Mouse (Mus musculus) layer of hippocampus, postnatal 25 days (tissue): ENCODE data around the gene Shc3. TPM values are rescaled to one million over a fixed set of nuclear protein-coding genes. Genes with fewer than 3 reads are reported as not detected.

ENCODE experiments used
- DNase-seq, 2 experiments: peaks; one replicate each; pipeline ENCODE4 v3.0.0; 2022; ENCODE audit warnings: mixed read lengths in 2 of 2, low spot score in 1 of 2; ENCODE audit errors: extremely low spot score in 1 of 2
- total RNA-seq, 2 experiments: library from RNA; stranded (reverse); gene quantifications; 2 replicates each; pipeline ENCODE4 v1.2.3; 2021

The Shc3 gene
- total RNA-seq, 2 experiments from 2014 or later: 113 to 143 TPM

- no peak for DNase-seq
These were observed 177.8 kb downstream of the Shc3 start for GRCm38 (mm10) chr13:51391359-51391916.

- DNase-seq: no peak
These were observed 178.8 kb downstream of the Shc3 start for GRCm38 (mm10) chr13:51390398-51390797.

- no peak for DNase-seq
These were observed 181.3 kb downstream of the Shc3 start for GRCm38 (mm10) chr13:51387908-51388307.

GRCm38 (mm10) chr13:51384899-51385298 is 184.3 kb downstream of the Shc3 start:
- no peak for DNase-seq

- no peak for DNase-seq
These were observed 187.7 kb downstream of the Shc3 start for GRCm38 (mm10) chr13:51381498-51381897.

Other genes starting within 250 kb of the Shc3 start
- 1 to 10 TPM; 5.9 to 6.1 TPM for gene S1pr3, start 160.8 kb downstream of the Shc3 start, total RNA-seq
- gene Cks2, start 75.8 kb upstream of the Shc3 start, total RNA-seq: 1 to 10 TPM; 1.3 TPM
- 10 to 100 TPM; 17.1 to 19.6 TPM for gene Secisbp2, start 82.3 kb upstream of the Shc3 start, total RNA-seq
- 100 to 1,000 TPM; 127 to 132 TPM for gene Sema4d, start 224.3 kb upstream of the Shc3 start, total RNA-seq